Mouse (Mus musculus): ENCODE results near the gene Ddit4.

GRCm38 (mm10) chr10:59902606-59902990 is 49.0 kb downstream of the Ddit4 start:
- TF ChIP-seq MYOG (IDR thresholded peaks at IDR 0.05; ENCODE audit: control insufficient read depth, extremely low read depth, insufficient read length) (no peak), MYOD1 (IDR thresholded peaks at IDR 0.05; ENCODE audit: control insufficient read depth, insufficient read length, low read depth) (no peak), CTCF (IDR thresholded peaks at IDR 0.05; ENCODE audit: control insufficient read depth, insufficient read depth, insufficient read length) (no peak), CEBPB (IDR thresholded peaks at IDR 0.05; ENCODE audit: low read depth) (no peak), USF1 (IDR thresholded peaks at IDR 0.05; ENCODE audit: low read depth) (no peak)

All from C2C12 (cell line).